Comparison of ENCODE assay signal across 10 mouse cellular contexts in the genomic region with DNA sequence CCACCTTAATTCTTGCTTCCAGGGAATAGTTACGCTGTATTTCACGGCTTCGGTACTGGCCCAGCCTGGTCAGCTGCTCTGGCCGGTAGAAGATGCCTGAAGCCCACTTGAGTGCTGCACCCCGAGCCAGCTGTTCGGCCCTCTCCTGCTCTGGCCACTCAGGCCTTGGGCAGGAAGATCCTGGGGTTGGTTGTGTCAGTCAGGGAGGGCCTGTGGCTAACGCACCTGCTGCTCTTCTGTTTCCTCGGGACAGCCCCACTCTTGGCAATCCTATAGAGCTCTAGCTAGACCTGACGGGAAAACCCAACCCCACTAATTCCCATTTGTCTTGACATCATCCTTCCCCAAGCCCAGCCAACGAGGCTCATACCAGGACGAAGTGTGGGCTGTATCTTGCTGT. TPM values are rescaled to one million over a fixed set of nuclear protein-coding genes. Genes with fewer than 3 reads are reported as not detected.
DNase-seq lines count a peak whose midpoint lies in the region; ATAC-seq and TF ChIP-seq lines count a peak whose summit lies in the region.
"Had no signal": no experiment of that assay in that cellular context is flagged by ENCODE, and none has a peak within 500 bp of the region (broad histone marks: within the 10 kb centered on the region; RNA-seq: fewer than 3 reads in every experiment).

No protein-coding gene starts in this region.

- TF ChIP-seq CTCF in cerebellum, adult 2 months (IDR thresholded peaks at IDR 0.05; ENCODE audit: borderline replicate concordance, insufficient read depth, low read depth, low read length), result no peak
- no peak for TF ChIP-seq CTCF in ES-Bruce4 (IDR thresholded peaks at IDR 0.05; ENCODE audit: low read depth, low read length)

- TF ChIP-seq EP300 in ES-Bruce4 (IDR thresholded peaks at IDR 0.05; ENCODE audit: insufficient read depth, low read depth, low read length), result no peak

- H3K9ac ChIP-seq in kidney, embryonic 15.5 days, result no peak overlapping the region
- peak overlapping the region; percentile 34 for H3K9ac ChIP-seq in ES-Bruce4 (ENCODE audit: low read depth, poor library complexity, severe bottlenecking)
- H3K9ac ChIP-seq in liver, embryonic 11.5 days (ENCODE audit: low read depth, low read length), result peak overlapping the region; percentile 10; the same call in 1 of the 2 replicates
- H3K9ac ChIP-seq: forebrain, embryonic 15.5 days had no signal

- no peaks in the 10 kb centered on the region for H3K9me3 ChIP-seq in kidney, embryonic 15.5 days (replicated peaks)
- H3K9me3 ChIP-seq in ES-Bruce4 (replicated peaks; ENCODE audit: control insufficient read depth, insufficient read depth, low read length, poor library complexity, severe bottlenecking), result no peaks in the 10 kb centered on the region
- H3K9me3 ChIP-seq in liver, embryonic 11.5 days (ENCODE audit: control insufficient read depth, low read length), result no peaks in the 10 kb centered on the region
- H3K9me3 ChIP-seq: forebrain, embryonic 15.5 days had no signal

- DNase-seq in cerebellum, adult 2 months, result no peak
- DNase-seq in cerebellum, postnatal 25 days, result no peak
- no peak for DNase-seq in kidney, postnatal 14 days
- DNase-seq in liver, embryonic 11.5 days (ENCODE audit: low spot score), result no peak
- no peak for DNase-seq in left cerebral cortex, adult 8-10 months (ENCODE audit: low spot score in 2 of 2)
- DNase-seq: kidney, adult 9 months had no signal

- peak overlapping the region; percentile 8; the same call in 1 of the 2 replicates for H3K27ac ChIP-seq in cerebellum, adult 2 months (ENCODE audit: insufficient read depth, low read length)
- peak overlapping the region; percentile 38 for H3K27ac ChIP-seq in kidney, embryonic 15.5 days
- H3K27ac ChIP-seq in ES-Bruce4 (ENCODE audit: insufficient read depth, low read length), result peak overlapping the region; percentile 7; the same call in 1 of the 2 replicates
- H3K27ac ChIP-seq in liver, embryonic 11.5 days (ENCODE audit: low read depth, low read length), result no peak overlapping the region
- H3K27ac ChIP-seq: forebrain, embryonic 15.5 days had no signal

- H3K4me1 ChIP-seq in cerebellum, adult 2 months (ENCODE audit: control insufficient read depth, insufficient read depth, low read length), result peaks cover 36% of the 10 kb centered on the region
- H3K4me1 ChIP-seq in kidney, embryonic 15.5 days, result peaks cover 33% of the 10 kb centered on the region
- H3K4me1 ChIP-seq in ES-Bruce4 (ENCODE audit: control insufficient read depth, insufficient read depth, low read length), result peaks cover 6% of the 10 kb centered on the region
- peaks cover 27% of the 10 kb centered on the region for H3K4me1 ChIP-seq in liver, embryonic 11.5 days (replicated peaks; ENCODE audit: control insufficient read depth, insufficient read depth, low read length)

- H3K4me2 ChIP-seq in kidney, embryonic 15.5 days, result peak overlapping the region; percentile 47
- H3K4me2 ChIP-seq in liver, embryonic 11.5 days, result peak overlapping the region; percentile 76
- H3K4me2 ChIP-seq: forebrain, embryonic 15.5 days had no signal

- H3K4me3 ChIP-seq in cerebellum, adult 2 months (replicated peaks; ENCODE audit: insufficient read depth, low read depth, low read length), result no peak overlapping the region
- H3K4me3 ChIP-seq in kidney, embryonic 15.5 days (replicated peaks), result peak overlapping the region; percentile 34
- H3K4me3 ChIP-seq in ES-Bruce4 (ENCODE audit: low read depth, low read length), result peak overlapping the region; percentile 37
- H3K4me3 ChIP-seq in liver, embryonic 11.5 days (ENCODE audit: low read depth, low read length), result peak overlapping the region; percentile 26
- H3K4me3 ChIP-seq: forebrain, embryonic 15.5 days had no signal

- H3K36me3 ChIP-seq in kidney, embryonic 15.5 days, result peaks cover 18% of the 10 kb centered on the region
- peaks cover 14% of the 10 kb centered on the region for H3K36me3 ChIP-seq in ES-Bruce4 (ENCODE audit: control insufficient read depth, insufficient read depth, low read length, poor library complexity, severe bottlenecking)
- H3K36me3 ChIP-seq in liver, embryonic 11.5 days (ENCODE audit: control insufficient read depth, insufficient read depth, low read length), result peaks cover 13% of the 10 kb centered on the region; the same call in 1 of the 2 replicates

- no peak for TF ChIP-seq POLR2A in cerebellum, adult 2 months (IDR thresholded peaks at IDR 0.05; ENCODE audit: borderline replicate concordance, insufficient read depth, low read length)
- TF ChIP-seq POLR2A in ES-Bruce4 (IDR thresholded peaks at IDR 0.05; ENCODE audit: insufficient read depth, low read length), result no peak

- 61% methylated on average over 11 of the region's 11 CpGs for WGBS in cerebellum, adult 2 months
- WGBS in kidney, embryonic 15.5 days, result 68% methylated on average over 11 of the region's 11 CpGs
- whole genome bisulfite sequencing in liver, embryonic 11.5 days, result 67% methylated on average over 11 of the region's 11 CpGs

- no peak for ATAC-seq in kidney, embryonic 15.5 days (replicated peaks; ENCODE audit: low FRiP score)
- no peak for ATAC-seq in liver, embryonic 11.5 days (replicated peaks; ENCODE audit: low FRiP score)
- ATAC-seq in megakaryocyte-erythroid progenitor cell, adult 5-6 weeks (replicated peaks; ENCODE audit: low FRiP score, low TSS enrichment, poor library complexity, severe bottlenecking), result no peak
- ATAC-seq: forebrain, embryonic 15.5 days had no signal

- no peaks in the 10 kb centered on the region for H3K27me3 ChIP-seq in cerebellum, adult 2 months (ENCODE audit: control insufficient read depth, insufficient read depth, low read length)
- H3K27me3 ChIP-seq in kidney, embryonic 15.5 days, result peaks cover 6% of the 10 kb centered on the region
- H3K27me3 ChIP-seq in ES-Bruce4 (ENCODE audit: control insufficient read depth, insufficient read depth, low read length, poor library complexity, severe bottlenecking), result no peaks in the 10 kb centered on the region
- peaks cover 6% of the 10 kb centered on the region for H3K27me3 ChIP-seq in liver, embryonic 11.5 days (replicated peaks; ENCODE audit: control insufficient read depth, insufficient read depth, low read length)

RNA-seq across cellular contexts. Expression of a gene that starts 0.6 kb away (rescaled TPM):
- 17.0 and 20.0 TPM in 2 replicates for polyA plus RNA-seq in cerebellum, adult 2 months (2012; rRNA removed)
- polyA plus RNA-seq in kidney, embryonic 15.5 days (2015; fragmentation: Nextera tagmentation; extraction: Ambion mirVana), result 21.6 and 25.4 TPM in 2 replicates
- 2.3 and 3.7 TPM in 2 replicates for polyA plus RNA-seq in ES-Bruce4 (2011; ENCODE audit: insufficient read depth, insufficient read length, low read depth, missing spikeins)
- polyA plus RNA-seq in liver, embryonic 11.5 days (2014; fragmentation: Nextera tagmentation; extraction: Ambion mirVana), result 13.7 and 19.6 TPM in 2 replicates
- 1 to 10 TPM; 1.4 to 2.2 (median 1.8) TPM for total RNA-seq in left cerebral cortex, adult 8-10 months (2022)
- total RNA-seq in megakaryocyte-erythroid progenitor cell, adult 5-6 weeks (2014; fragmentation: Nextera tagmentation), result 0.64 and 7.1 TPM in 2 replicates
- total RNA-seq in megakaryocyte-erythroid progenitor cell, adult 5-6 weeks (2017), result 0.27 TPM in 1 of 2 replicates, not detected in the other

RNA-seq across cellular contexts. Expression of a gene that starts 2.2 kb away (rescaled TPM):
- 81.6 and 91.5 TPM in 2 replicates for polyA plus RNA-seq in cerebellum, adult 2 months (2012; rRNA removed)
- 88.8 and 103 TPM in 2 replicates for polyA plus RNA-seq in kidney, embryonic 15.5 days (2015; fragmentation: Nextera tagmentation; extraction: Ambion mirVana)
- 104 and 109 TPM in 2 replicates for polyA plus RNA-seq in ES-Bruce4 (2011; ENCODE audit: insufficient read depth, insufficient read length, low read depth, missing spikeins)
- polyA plus RNA-seq in liver, embryonic 11.5 days (2014; fragmentation: Nextera tagmentation; extraction: Ambion mirVana), result 266 and 301 TPM in 2 replicates
- 10 to 100 TPM; 31.2 to 39.0 (median 34.8) TPM for total RNA-seq in left cerebral cortex, adult 8-10 months (2022)
- total RNA-seq in megakaryocyte-erythroid progenitor cell, adult 5-6 weeks (2014; fragmentation: Nextera tagmentation), result 385 and 390 TPM in 2 replicates
- total RNA-seq in megakaryocyte-erythroid progenitor cell, adult 5-6 weeks (2017), result 74.9 and 128 TPM in 2 replicates

RNA-seq across cellular contexts. Expression of a gene that starts 5.6 kb away (rescaled TPM):
- 25.1 and 27.4 TPM in 2 replicates for polyA plus RNA-seq in cerebellum, adult 2 months (2012; rRNA removed)
- polyA plus RNA-seq in kidney, embryonic 15.5 days (2015; fragmentation: Nextera tagmentation; extraction: Ambion mirVana), result 10.6 and 12.6 TPM in 2 replicates
- polyA plus RNA-seq in ES-Bruce4 (2011; ENCODE audit: insufficient read depth, insufficient read length, low read depth, missing spikeins), result 8.2 and 9.4 TPM in 2 replicates
- polyA plus RNA-seq in liver, embryonic 11.5 days (2014; fragmentation: Nextera tagmentation; extraction: Ambion mirVana), result 4.7 and 5.1 TPM in 2 replicates
- 10 to 100 TPM; 22.0 to 26.7 (median 24.2) TPM for total RNA-seq in left cerebral cortex, adult 8-10 months (2022)
- total RNA-seq in megakaryocyte-erythroid progenitor cell, adult 5-6 weeks (2014; fragmentation: Nextera tagmentation), result 3.2 and 4.9 TPM in 2 replicates
- total RNA-seq in megakaryocyte-erythroid progenitor cell, adult 5-6 weeks (2017), result 0.42 and 5.5 TPM in 2 replicates

RNA-seq across cellular contexts. Expression of a gene that starts 10.1 kb away (rescaled TPM):
- 12.4 and 15.2 TPM in 2 replicates for polyA plus RNA-seq in cerebellum, adult 2 months (2012; rRNA removed)
- polyA plus RNA-seq in kidney, embryonic 15.5 days (2015; fragmentation: Nextera tagmentation; extraction: Ambion mirVana), result 10.6 and 11.5 TPM in 2 replicates
- 13.7 and 15.6 TPM in 2 replicates for polyA plus RNA-seq in ES-Bruce4 (2011; ENCODE audit: insufficient read depth, insufficient read length, low read depth, missing spikeins)
- 2.6 and 3.0 TPM in 2 replicates for polyA plus RNA-seq in liver, embryonic 11.5 days (2014; fragmentation: Nextera tagmentation; extraction: Ambion mirVana)
- 1 to 10 TPM; 1.5 to 3.0 (median 2.3) TPM for total RNA-seq in left cerebral cortex, adult 8-10 months (2022)
- 1.4 and 7.7 TPM in 2 replicates for total RNA-seq in megakaryocyte-erythroid progenitor cell, adult 5-6 weeks (2014; fragmentation: Nextera tagmentation)
- 0.61 TPM in 1 of 2 replicates, not detected in the other for total RNA-seq in megakaryocyte-erythroid progenitor cell, adult 5-6 weeks (2017)

RNA-seq across cellular contexts. Expression of a gene that starts 19.3 kb away (rescaled TPM):
- polyA plus RNA-seq in cerebellum, adult 2 months (2012; rRNA removed), result 8.8 and 10.4 TPM in 2 replicates
- polyA plus RNA-seq in kidney, embryonic 15.5 days (2015; fragmentation: Nextera tagmentation; extraction: Ambion mirVana), result 0.84 and 1.1 TPM in 2 replicates
- polyA plus RNA-seq in ES-Bruce4 (2011; ENCODE audit: insufficient read depth, insufficient read length, low read depth, missing spikeins), result 0.94 and 1.4 TPM in 2 replicates
- polyA plus RNA-seq in liver, embryonic 11.5 days (2014; fragmentation: Nextera tagmentation; extraction: Ambion mirVana), result 0.14 and 0.51 TPM in 2 replicates
- 10 to 100 TPM; 10.6 to 13.8 (median 13.1) TPM for total RNA-seq in left cerebral cortex, adult 8-10 months (2022)
- total RNA-seq in megakaryocyte-erythroid progenitor cell, adult 5-6 weeks (2014; fragmentation: Nextera tagmentation), result 0.49 TPM in 1 of 2 replicates, not detected in the other
- total RNA-seq in megakaryocyte-erythroid progenitor cell, adult 5-6 weeks (2017), result 0.04 TPM in 1 of 2 replicates, not detected in the other
